In the genomic region with DNA sequence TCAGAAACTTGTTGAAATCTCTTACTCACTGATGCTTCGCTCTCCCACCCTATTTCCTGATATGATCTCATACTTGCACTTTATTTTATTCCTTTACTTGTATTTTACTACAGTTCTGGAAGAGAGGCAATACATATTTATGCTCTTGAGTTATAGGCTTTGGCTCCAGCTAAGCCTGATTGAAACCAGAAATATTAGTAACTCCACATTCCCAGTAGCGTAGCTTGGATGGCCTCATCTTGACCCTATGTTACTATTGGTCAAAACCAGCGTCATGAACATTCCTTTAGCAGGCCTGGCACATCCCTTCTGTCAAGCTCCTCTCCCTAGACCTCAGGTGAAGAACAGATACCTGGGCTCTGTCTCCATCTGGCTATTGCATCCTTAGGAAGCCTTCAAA, we compare ENCODE assay signal across 26 mouse cellular contexts.
"Had no signal": no experiment of that assay in that cellular context is flagged by ENCODE, and none has a peak within 500 bp of the region (broad histone marks: within the 10 kb centered on the region; RNA-seq: fewer than 3 reads in every experiment).

No protein-coding gene starts in this region.

- H3K27ac ChIP-seq: heart, adult 2 months; heart, embryonic 13.5 days; heart, embryonic 15.5 days; hindbrain, embryonic 13.5 days; hindbrain, embryonic 15.5 days; hindbrain, postnatal 0 days; intestine, embryonic 15.5 days; kidney, embryonic 15.5 days; limb, embryonic 12.5 days; liver, embryonic 13.5 days; liver, embryonic 15.5 days had no signal

- H3K4me3 ChIP-seq: heart, adult 2 months; heart, embryonic 13.5 days; heart, embryonic 15.5 days; hindbrain, embryonic 13.5 days; hindbrain, embryonic 15.5 days; intestine, embryonic 15.5 days; kidney, embryonic 15.5 days; limb, embryonic 12.5 days; liver, embryonic 13.5 days; liver, embryonic 15.5 days had no signal

- H3K36me3 ChIP-seq: heart, embryonic 13.5 days; heart, embryonic 15.5 days; hindbrain, embryonic 13.5 days; hindbrain, embryonic 15.5 days; intestine, embryonic 15.5 days; kidney, embryonic 15.5 days; limb, embryonic 12.5 days; liver, embryonic 13.5 days; liver, embryonic 15.5 days had no signal

- H3K9me3 ChIP-seq: heart, embryonic 13.5 days; heart, embryonic 15.5 days; hindbrain, embryonic 13.5 days; hindbrain, embryonic 15.5 days; intestine, embryonic 15.5 days; kidney, embryonic 15.5 days; limb, embryonic 12.5 days; liver, embryonic 13.5 days; liver, embryonic 15.5 days had no signal

- H3K4me1 ChIP-seq: heart, embryonic 13.5 days; heart, embryonic 15.5 days; hindbrain, embryonic 13.5 days; hindbrain, embryonic 15.5 days; intestine, embryonic 15.5 days; kidney, embryonic 15.5 days; limb, embryonic 12.5 days; liver, embryonic 13.5 days; liver, embryonic 15.5 days had no signal

- DNase-seq: gastrocnemius, postnatal 14 days; gastrocnemius, postnatal 36 days; heart, adult 2 months; heart, postnatal 14 days; heart, postnatal 36 days; kidney, adult 11 months; kidney, adult 2 months; kidney, adult 9 months; kidney, postnatal 14 days; kidney, postnatal 36 days; layer of hippocampus, adult 9-11 months; layer of hippocampus, postnatal 36 days; left cerebral cortex, postnatal 4 days; liver; liver, embryonic 13.5 days had no signal

- ATAC-seq: hindbrain, postnatal 0 days; intestine, embryonic 15.5 days had no signal

- H3K9ac ChIP-seq: heart, embryonic 13.5 days; heart, embryonic 15.5 days; hindbrain, embryonic 13.5 days; hindbrain, embryonic 15.5 days; intestine, embryonic 15.5 days; kidney, embryonic 15.5 days; limb, embryonic 12.5 days; liver, embryonic 13.5 days; liver, embryonic 15.5 days had no signal

- H3K4me2 ChIP-seq: heart, embryonic 11.5 days; heart, embryonic 13.5 days; heart, embryonic 15.5 days; hindbrain, embryonic 13.5 days; hindbrain, embryonic 15.5 days; intestine, embryonic 15.5 days; kidney, embryonic 15.5 days; limb, embryonic 12.5 days; liver, embryonic 11.5 days; liver, embryonic 13.5 days; liver, embryonic 15.5 days had no signal
